Mouse (Mus musculus) adrenal gland, adult (tissue): ENCODE results near the gene Olfr1085.
"Not testable (repeated sequence)": the region's sequence is repeated elsewhere in the genome, so short reads cannot be mapped to it uniquely, and the experiment has no call there.

ENCODE experiments used
- DNase-seq, 2 experiments: peaks; one replicate each; pipeline ENCODE4 v3.0.0; 2022 to 2023; ENCODE audit warnings: low spot score in 1 of 2; ENCODE audit not compliant: inconsistent age in 2 of 2

The Olfr1085 gene

DNA sequence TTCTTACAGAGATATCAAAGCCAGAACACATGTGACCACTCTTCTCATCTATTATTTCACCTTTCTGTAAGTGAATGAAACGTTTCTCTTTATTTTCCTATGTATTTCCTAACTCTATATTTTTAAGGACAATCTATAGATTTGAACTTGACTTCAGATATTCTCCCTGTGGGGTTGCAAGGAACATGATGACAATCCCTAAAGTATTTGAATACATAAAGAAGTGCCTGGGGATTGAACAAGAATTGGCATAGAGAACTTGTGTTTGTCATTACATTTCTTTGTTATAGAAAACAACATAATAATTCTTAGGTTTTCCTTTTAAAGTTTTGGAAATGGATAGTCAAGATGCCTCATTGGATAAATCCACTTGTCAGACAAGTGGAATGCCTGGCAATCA lies at the start of gene Olfr1085:
Olfr1085 (minus strand) TSS at position 101 of the 400 bp plus-strand sequence.
- peak in 1 of 2 experiments; percentile 2 for DNase-seq

DNA sequence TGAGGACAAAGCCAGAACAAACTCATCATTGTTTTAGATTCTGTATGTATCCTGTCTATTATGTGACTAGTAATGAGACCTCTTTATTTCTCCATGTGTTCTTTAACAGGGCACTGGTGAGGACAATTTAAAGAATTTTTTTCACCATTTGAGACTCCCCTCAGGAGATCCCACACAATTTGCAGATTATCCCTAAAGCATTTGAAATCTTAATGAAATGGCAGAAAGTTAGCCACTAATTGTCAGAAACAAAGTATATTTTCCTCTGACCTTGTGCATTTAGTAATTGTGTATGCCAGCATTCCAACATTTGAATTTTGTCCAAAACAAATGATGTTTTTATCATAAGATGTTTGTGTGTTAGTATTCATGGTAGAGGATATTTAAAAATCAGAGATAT lies 36.5 kb upstream of the Olfr1085 start, which contains the start of gene Olfr1087:
Olfr1087 (minus strand) TSS at position 101 of the 400 bp plus-strand sequence.
- DNase-seq: no peak

GRCm38 (mm10) chr2:86679992-86680391 lies 18.2 kb upstream of the Olfr1085 start, which contains the start of gene Olfr1086:
Gene Olfr1086 (minus strand): TSS chr2:86680092.
- DNase-seq: no peak

GRCm38 (mm10) chr2:86639625-86640024 lies 22.2 kb downstream of the Olfr1085 start, which contains the start of gene Olfr1084:
Gene Olfr1084 (minus strand): TSS chr2:86639725.
- not testable (repeated sequence) for DNase-seq
